Mouse (Mus musculus): ENCODE data around the gene Mrps7.

The Mrps7 gene

DNA sequence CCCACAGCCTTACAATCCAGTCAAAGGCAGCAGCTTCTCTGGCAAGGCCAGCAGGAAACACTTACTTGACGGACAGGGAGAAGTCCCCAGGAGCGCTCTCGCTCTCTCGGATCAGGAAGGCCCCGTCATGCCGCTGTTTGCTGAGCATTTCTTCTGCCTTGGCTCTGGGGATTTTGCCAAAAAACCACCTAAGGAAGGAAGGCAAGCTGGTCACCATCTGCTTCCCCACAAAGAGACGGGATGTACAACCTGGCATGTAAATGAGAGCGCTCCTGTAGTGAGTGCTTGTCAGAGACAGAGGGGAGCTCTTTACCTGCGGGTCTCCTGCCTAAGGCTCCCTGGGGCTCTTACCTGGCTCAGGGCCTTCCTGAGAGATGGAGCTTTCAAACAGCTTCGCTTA is 46.0 kb downstream of the Mrps7 start:
- no peak for DNase-seq (ENCODE audit: extremely low spot score)

DNA sequence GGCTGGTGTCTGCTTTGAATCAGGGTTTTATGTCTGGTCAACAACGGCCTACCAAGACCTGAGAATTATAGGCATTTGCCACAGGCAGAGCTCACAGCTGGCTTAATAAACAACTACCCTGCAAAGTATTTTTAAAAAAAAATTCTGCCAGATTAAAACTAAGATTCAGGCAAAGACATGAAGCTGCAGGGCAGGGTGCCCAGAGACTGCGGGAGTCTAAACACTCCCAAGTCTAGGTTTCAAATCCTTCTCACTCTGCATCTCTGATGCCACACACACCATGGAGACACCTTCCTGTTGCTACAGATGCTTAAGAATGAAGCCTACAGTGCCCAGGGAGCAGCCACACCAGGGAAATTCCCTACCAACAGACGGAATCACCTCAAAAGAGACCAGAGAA is 48.0 kb downstream of the Mrps7 start:
- DNase-seq (ENCODE audit: extremely low spot score): no peak

DNA sequence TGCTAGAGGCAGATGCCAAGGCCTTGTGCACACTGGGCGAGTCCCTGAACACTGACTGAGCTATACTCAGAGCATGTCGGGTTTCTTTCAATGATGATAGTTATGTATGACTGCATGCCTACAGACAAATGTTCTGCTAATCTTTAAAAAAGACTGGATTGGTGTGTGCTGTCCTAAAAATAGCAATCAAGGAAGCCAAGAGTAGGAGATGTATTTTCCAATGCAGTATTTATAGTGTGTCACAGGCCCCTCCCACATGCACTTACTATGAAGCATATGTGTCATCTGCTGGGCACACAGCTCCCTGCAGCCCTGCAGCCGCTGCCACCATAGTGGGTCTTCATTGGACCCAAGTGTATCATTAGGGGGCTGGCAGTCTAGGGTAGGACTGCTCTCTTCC is 49.5 kb downstream of the Mrps7 start:
- DNase-seq (ENCODE audit: extremely low spot score): no peak

GRCm38 (mm10) chr11:115654128-115654527 is 50.4 kb downstream of the Mrps7 start:
- DNase-seq (ENCODE audit: extremely low spot score): no peak

All from embryo, embryonic 9.5 days (tissue).